Mouse (Mus musculus) lung, adult 2 months (tissue): ENCODE results near the gene Col23a1.

ENCODE experiments used
- CTCF ChIP-seq: fragments of 200-500 bp; IDR thresholded peaks from 2 replicates; pipeline ENCODE4 v1.5.1; 2011; ENCODE audit warnings: mild to moderate bottlenecking, low read length, control low read depth; ENCODE audit not compliant: insufficient read depth
- POLR2A ChIP-seq: fragments of 200-500 bp; IDR thresholded peaks from 2 replicates; pipeline ENCODE4 v1.6.1; 2011; ENCODE audit warnings: low read depth, mild to moderate bottlenecking, control low read depth, low read length, borderline replicate concordance; ENCODE audit errors: extremely low read depth

DNA sequence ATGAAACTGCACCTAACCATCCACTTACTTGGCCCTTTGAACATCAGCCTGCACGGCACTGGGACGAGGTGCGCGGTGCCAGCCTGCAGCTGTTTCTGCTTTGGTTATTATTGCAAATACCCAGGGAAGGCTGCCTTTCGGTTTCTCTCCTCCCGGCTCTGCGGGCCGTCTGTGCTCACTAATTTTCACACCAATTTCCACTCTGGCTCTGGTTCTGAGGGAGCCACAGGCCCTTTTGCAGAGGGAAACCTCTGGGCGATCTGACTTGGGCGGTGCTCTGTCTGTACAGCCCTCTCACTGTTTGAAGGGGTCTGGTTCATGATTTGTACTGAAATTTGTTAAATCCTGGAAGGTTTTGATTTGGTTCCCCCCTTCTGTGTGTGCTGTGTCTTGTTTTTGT lies 100.0 kb downstream of the Col23a1 start:
- TF ChIP-seq POLR2A (no peak), CTCF (no peak)
